Mouse (Mus musculus) ES-E14 (cell line): ENCODE measurements around the gene Hyal2. TPM values are rescaled to one million over a fixed set of nuclear protein-coding genes. Genes with fewer than 3 reads are reported as not detected.
A peak's percentile ranks its signal among the peaks of the same experiment; 100 is the strongest.

Source experiments
- DNase-seq: peaks from one replicate; pipeline ENCODE4 v3.0.0-alpha.2; 2013; ENCODE audit warnings: low read depth, low spot score
- H3K27ac ChIP-seq: 2 replicates; pipeline ENCODE4 v1.5.1; 2012; ENCODE audit warnings: low read depth, mild to moderate bottlenecking, low read length, moderate library complexity, mixed read lengths; ENCODE audit not compliant: poor library complexity, insufficient read depth, severe bottlenecking
- H3K36me3 ChIP-seq: 2 replicates; pipeline ENCODE4 v1.6.1; 2012; ENCODE audit warnings: mild to moderate bottlenecking, low read length, moderate library complexity, mixed read lengths; ENCODE audit not compliant: control insufficient read depth, poor library complexity, insufficient read depth, severe bottlenecking
- H3K4me1 ChIP-seq, 2 experiments: fragments of 150-350 bp in 1 of 2; sonication (generic) in 1 of 2; 2 replicates each; pipeline ENCODE4 v1.6.1; 2012; ENCODE audit warnings: low read length in 2 of 2, mild to moderate bottlenecking in 1 of 2, mixed read lengths in 1 of 2; ENCODE audit not compliant: control insufficient read depth in 2 of 2, insufficient read depth in 2 of 2, poor library complexity in 1 of 2
- H3K4me3 ChIP-seq, 2 experiments: fragments of 150-350 bp in 1 of 2; sonication (generic) in 1 of 2; 2 replicates each; pipeline ENCODE4 v1.5.1; 2012; ENCODE audit warnings: low read length in 2 of 2, low read depth in 1 of 2, mild to moderate bottlenecking in 1 of 2, mixed read lengths in 1 of 2; ENCODE audit not compliant: insufficient read depth in 1 of 2, poor library complexity in 1 of 2, severe bottlenecking in 1 of 2
- H3K9ac ChIP-seq: 2 replicates; pipeline ENCODE4 v1.6.1; 2012; ENCODE audit warnings: low read depth, mild to moderate bottlenecking, low read length, mixed read lengths; ENCODE audit not compliant: poor library complexity, insufficient read depth, severe bottlenecking
- H3K9me3 ChIP-seq: fragments of 150-350 bp; sonication (generic); 2 replicates; pipeline ENCODE4 v1.6.1; 2012; ENCODE audit warnings: low read depth, mild to moderate bottlenecking, low read length; ENCODE audit not compliant: control insufficient read depth, insufficient read depth
- CHD2 ChIP-seq: IDR thresholded peaks from 2 replicates; pipeline ENCODE4 v1.6.1; 2014; ENCODE audit warnings: mild to moderate bottlenecking, low read depth, low read length, inconsistent platforms
- HCFC1 ChIP-seq: IDR thresholded peaks from 2 replicates; pipeline ENCODE4 v1.6.1; 2012; ENCODE audit warnings: low read length, inconsistent platforms, borderline replicate concordance; ENCODE audit not compliant: insufficient read depth
- MAFK ChIP-seq: IDR thresholded peaks from 2 replicates; pipeline ENCODE4 v1.6.1; 2014; ENCODE audit warnings: mild to moderate bottlenecking, low read depth, low read length, inconsistent platforms; ENCODE audit not compliant: insufficient read depth
- ZC3H11A ChIP-seq: IDR thresholded peaks from 2 replicates; pipeline ENCODE4 v1.6.1; 2012; ENCODE audit warnings: low read depth, mild to moderate bottlenecking, inconsistent platforms, low read length, borderline replicate concordance
- ZNF384 ChIP-seq: IDR thresholded peaks from 2 replicates; pipeline ENCODE4 v1.6.1; 2012; ENCODE audit warnings: low read depth, low read length, inconsistent platforms
- in situ Hi-C, 2 experiments: fragments of 600-800 bp; cut with MboI; formaldehyde crosslinking; loops; one replicate each; pipeline ENCODE4 v1.15.1; 2025; ENCODE audit warnings: low sequenced_read_pairs in 2 of 2, inconsistent platforms in 1 of 2; ENCODE audit not compliant: unreplicated experiment in 2 of 2
- total RNA-seq: library from RNA; depleted of rRNA; stranded (reverse); fragments of 300-350 nt; gene quantifications from 2 replicates; pipeline ENCODE4 v1.2.3, GENCODE M21; 2012

The Hyal2 gene
- total RNA-seq, 1 experiment: 68.1 TPM

GRCm38 (mm10) chr9:107580501-107581317, 13.0 kb downstream of the Hyal2 start, which contains the start of gene Hyal3:
TSS of gene Hyal3 (plus strand) at chr9:107580818.
- no peaks in the 10 kb centered on the region for H3K9me3 ChIP-seq
- TF ChIP-seq CHD2: no peak
- TF ChIP-seq ZC3H11A: no peak
- no peak for TF ChIP-seq MAFK
- no peak for TF ChIP-seq ZNF384
- no peak for TF ChIP-seq HCFC1
- in situ Hi-C loops: no loop called here
- H3K27ac ChIP-seq: peak within 1 kb of the TSS; percentile 51
- peak within 1 kb of the TSS; percentile 61 for H3K9ac ChIP-seq
- DNase-seq: no peak
- H3K36me3 ChIP-seq: no peaks in the 10 kb centered on the region; the same call in 1 of the 2 replicates
- peak within 1 kb of the TSS; percentile 65 to 76 for H3K4me3 ChIP-seq
- peaks cover 2 to 21% of the 10 kb centered on the region in 2 experiments; a peak in 1 of 4 replicates for H3K4me1 ChIP-seq

- TF ChIP-seq CHD2 (no peak), ZNF384 (no peak), HCFC1 (no peak)
- no peak for DNase-seq
- in situ Hi-C loops: no loop called here
Measured at GRCm38 (mm10) chr9:107581584-107581983, 13.8 kb downstream of the Hyal2 start.

GRCm38 (mm10) chr9:107582509-107583062, 14.8 kb downstream of the Hyal2 start:
- Histone ChIP-seq H3K36me3 (no peaks in the 10 kb centered on the region; the same call in 1 of the 2 replicates), H3K4me1 (peaks cover 2 to 13% of the 10 kb centered on the region in 2 experiments; a peak in 1 of 4 replicates), H3K27ac (no peak overlapping the region), H3K4me3 (no peak overlapping the region), H3K9me3 (no peaks in the 10 kb centered on the region), H3K9ac (no peak overlapping the region)
- no peak for TF ChIP-seq ZC3H11A
- no peak for TF ChIP-seq CHD2
- TF ChIP-seq MAFK: no peak
- TF ChIP-seq ZNF384: no peak
- TF ChIP-seq HCFC1: no peak
- in situ Hi-C loops: no loop called here
- no peak for DNase-seq

More at GRCm38 (mm10) chr9:107581584-107581983, 13.8 kb downstream of the Hyal2 start:
- no peaks in the 10 kb centered on the region; the same call in 1 of the 2 replicates for H3K36me3 ChIP-seq
- no peak overlapping the region for H3K4me3 ChIP-seq
- H3K9ac ChIP-seq: no peak overlapping the region
- H3K4me1 ChIP-seq: peaks cover 2 to 17% of the 10 kb centered on the region in 2 experiments; a peak in 1 of 4 replicates
- H3K27ac ChIP-seq: no peak overlapping the region
- no peaks in the 10 kb centered on the region for H3K9me3 ChIP-seq

DNA sequence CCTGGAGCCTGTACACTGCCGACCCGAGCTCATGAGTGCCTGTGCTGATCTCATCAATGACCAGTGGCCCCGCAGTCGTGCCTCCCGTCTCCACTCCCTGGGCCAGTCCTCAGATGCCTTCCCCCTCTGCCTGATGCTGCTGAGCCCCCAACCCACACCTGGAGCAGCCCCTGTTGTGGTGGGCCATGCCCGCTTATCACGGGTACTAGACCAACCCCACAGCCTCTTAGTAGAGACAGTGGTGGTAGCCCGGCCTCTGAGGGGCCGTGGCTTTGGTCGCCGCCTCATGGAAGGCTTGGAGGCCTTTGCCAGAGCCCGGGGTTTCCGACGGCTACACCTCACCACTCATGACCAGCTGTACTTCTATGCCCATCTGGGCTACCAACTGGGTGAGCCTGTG, 15.4 kb downstream of the Hyal2 start:
- Histone ChIP-seq H3K9me3 (no peaks in the 10 kb centered on the region), H3K9ac (no peak overlapping the region), H3K36me3 (no peaks in the 10 kb centered on the region; the same call in 1 of the 2 replicates), H3K4me3 (no peak overlapping the region), H3K27ac (no peak overlapping the region), H3K4me1 (peaks cover 2 to 13% of the 10 kb centered on the region in 2 experiments; a peak in 2 of 4 replicates)
- DNase-seq: no peak
- in situ Hi-C loops: no loop called here
- TF ChIP-seq ZC3H11A (no peak), CHD2 (no peak), MAFK (no peak), ZNF384 (no peak), HCFC1 (no peak)
